Mouse (Mus musculus) kidney, embryonic 14.5 days (tissue): ENCODE results near the gene Atl3. TPM values are rescaled to one million over a fixed set of nuclear protein-coding genes. Genes with fewer than 3 reads are reported as not detected.

ENCODE experiments used
- ATAC-seq: fragments of 200-750 bp; cut with Nextera tagmentation; 2 replicates; pipeline ENCODE4 v1.8.0; 2017; ENCODE audit warnings: moderate number of reproducible peaks, mild to moderate bottlenecking, moderate TSS enrichment, moderate library complexity; ENCODE audit not compliant: low FRiP score, low TSS enrichment
- H3K27ac ChIP-seq: fragments of 300-500 bp; sonication (generic); 2 replicates; pipeline ENCODE4 v1.5.1; 2014; ENCODE audit warnings: low read depth, mild to moderate bottlenecking, low read length, moderate library complexity, mixed read lengths
- H3K27me3 ChIP-seq: fragments of 300-500 bp; sonication (generic); 2 replicates; pipeline ENCODE4 v1.6.1; 2014; ENCODE audit warnings: mild to moderate bottlenecking, low read length; ENCODE audit not compliant: control insufficient read depth, insufficient read depth
- H3K36me3 ChIP-seq: fragments of 300-500 bp; sonication (generic); 2 replicates; pipeline ENCODE4 v1.6.1; 2014; ENCODE audit warnings: low read length, mixed read lengths; ENCODE audit not compliant: control insufficient read depth, insufficient read depth
- H3K4me1 ChIP-seq: fragments of 300-500 bp; sonication (generic); 2 replicates; pipeline ENCODE4 v1.6.1; 2014; ENCODE audit warnings: low read length, mixed read lengths; ENCODE audit not compliant: control insufficient read depth, insufficient read depth
- H3K4me2 ChIP-seq: fragments of 300-500 bp; sonication (generic); replicated peaks from 2 replicates; pipeline ENCODE4 v1.6.1; 2014; ENCODE audit warnings: low read depth, mild to moderate bottlenecking, low read length
- H3K4me3 ChIP-seq: fragments of 300-500 bp; sonication (generic); 2 replicates; pipeline ENCODE4 v1.5.1; 2014; ENCODE audit warnings: mild to moderate bottlenecking, low read length
- H3K9ac ChIP-seq: fragments of 300-500 bp; sonication (generic); 2 replicates; pipeline ENCODE4 v1.6.1; 2014; ENCODE audit warnings: low read depth, mild to moderate bottlenecking, low read length, moderate library complexity
- H3K9me3 ChIP-seq: fragments of 300-500 bp; sonication (generic); 2 replicates; pipeline ENCODE4 v1.6.1; 2016; ENCODE audit warnings: low read length; ENCODE audit not compliant: control insufficient read depth
- WGBS: fragments of 180-500 bp; shearing (Covaris S2); extraction: QIAGEN DNeasy Blood & Tissue Kit; methylation state at CpG from one replicate; pipeline ENCODE4 v1.1.7; 2014; 5-methylcytosine and 5-hydroxymethylcytosine counted together
- polyA plus RNA-seq: library from polyadenylated mRNA; unstranded; fragments of >200 nt; fragmentation: Nextera tagmentation; extraction: Ambion mirVana; gene quantifications from 2 replicates; pipeline ENCODE4 v1.2.1, GENCODE M21; 2014

The Atl3 gene
- polyA plus RNA-seq, result 12.5 and 17.7 TPM in 2 replicates

- ATAC-seq, result no peak
- H3K36me3 ChIP-seq, result no peaks in the 10 kb centered on the region
Measured at GRCm38 (mm10) chr19:7493352-7494186, at the start of gene Atl3. Gene Atl3, plus strand, starts transcription at chr19:7494040.

DNA sequence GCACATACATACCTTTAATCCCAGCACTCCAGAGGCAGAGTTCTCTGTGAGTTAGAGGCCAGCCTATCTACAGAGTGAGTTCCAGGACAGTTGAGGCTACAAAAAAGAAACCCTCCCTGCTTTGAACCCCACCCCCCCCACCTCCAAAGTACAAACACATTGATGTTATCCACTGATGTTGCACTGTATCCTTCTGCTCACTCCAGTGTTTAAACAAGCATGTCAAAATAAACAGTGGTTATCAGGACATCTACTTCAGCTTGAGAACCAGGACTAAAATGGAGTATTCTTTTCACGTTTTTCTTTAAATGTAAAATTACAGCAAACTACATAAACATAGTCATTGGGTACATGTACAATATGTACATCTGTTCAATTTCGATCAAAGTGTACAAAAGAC is 48.7 kb upstream of the Atl3 start:
- H3K27me3 ChIP-seq, result no peaks in the 10 kb centered on the region
- no peak overlapping the region for H3K4me3 ChIP-seq
- H3K4me1 ChIP-seq, result no peaks in the 10 kb centered on the region
- 88% methylated on average over 2 of the region's 2 CpGs for WGBS
- peaks cover 4% of the 10 kb centered on the region for H3K36me3 ChIP-seq
- H3K4me2 ChIP-seq, result no peak overlapping the region
- H3K9me3 ChIP-seq, result no peaks in the 10 kb centered on the region
- no peak overlapping the region for H3K9ac ChIP-seq
- ATAC-seq, result no peak
- no peak overlapping the region for H3K27ac ChIP-seq

More at GRCm38 (mm10) chr19:7493352-7494186, at the start of gene Atl3:
- Histone ChIP-seq H3K27me3 (no peaks in the 10 kb centered on the region), H3K9ac (peak within 1 kb of the TSS; percentile 89), H3K4me1 (0 out of 2 replicates have a peak, but pooled peaks cover 3% of the 10 kb centered on the region), H3K4me3 (peak within 1 kb of the TSS; percentile 83), H3K4me2 (peak within 1 kb of the TSS; percentile 74), H3K9me3 (no peaks in the 10 kb centered on the region), H3K27ac (peak within 1 kb of the TSS; percentile 99)
- WGBS, result 30% methylated on average over 31 of the region's 31 CpGs

DNA sequence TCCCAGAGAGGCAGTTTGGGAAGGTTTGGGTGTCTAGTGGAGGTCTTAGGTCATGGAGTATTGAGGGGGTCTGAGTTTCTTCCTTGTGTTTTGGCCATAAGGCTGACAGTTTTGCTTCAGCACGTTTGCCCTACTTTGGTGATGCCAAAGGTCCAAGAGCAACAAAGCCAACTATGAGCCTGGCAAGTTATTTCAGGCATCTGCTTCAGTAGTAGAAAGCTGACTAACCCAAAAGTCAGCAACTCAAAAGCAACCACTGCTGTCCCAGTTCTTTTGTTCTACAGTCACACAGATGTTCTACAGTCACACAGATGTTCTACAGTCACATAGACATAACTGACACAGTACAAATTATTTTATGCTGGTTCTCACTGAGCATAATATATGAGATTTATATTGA is 48.2 kb upstream of the Atl3 start:
- WGBS, result 88% methylated on average over 1 of the region's 1 CpGs
- Histone ChIP-seq H3K4me2 (no peak overlapping the region), H3K4me3 (no peak overlapping the region), H3K4me1 (no peaks in the 10 kb centered on the region), H3K9me3 (no peaks in the 10 kb centered on the region), H3K27ac (no peak overlapping the region), H3K9ac (no peak overlapping the region), H3K27me3 (no peaks in the 10 kb centered on the region), H3K36me3 (peaks cover 4% of the 10 kb centered on the region)
- no peak for ATAC-seq

- WGBS, result 33% methylated on average over 2 of the region's 2 CpGs
- H3K36me3 ChIP-seq, result peaks cover 6% of the 10 kb centered on the region; the same call in 1 of the 2 replicates
- H3K4me3 ChIP-seq, result no peak overlapping the region
- ATAC-seq, result no peak
- no peak overlapping the region for H3K4me2 ChIP-seq
- no peak overlapping the region; the same call in 1 of the 2 replicates for H3K9ac ChIP-seq
- H3K27ac ChIP-seq, result no peak overlapping the region
- H3K9me3 ChIP-seq, result no peaks in the 10 kb centered on the region
- peaks cover 7% of the 10 kb centered on the region for H3K4me1 ChIP-seq
- no peaks in the 10 kb centered on the region for H3K27me3 ChIP-seq
Measured at GRCm38 (mm10) chr19:7456803-7457202, 37.0 kb upstream of the Atl3 start.

DNA sequence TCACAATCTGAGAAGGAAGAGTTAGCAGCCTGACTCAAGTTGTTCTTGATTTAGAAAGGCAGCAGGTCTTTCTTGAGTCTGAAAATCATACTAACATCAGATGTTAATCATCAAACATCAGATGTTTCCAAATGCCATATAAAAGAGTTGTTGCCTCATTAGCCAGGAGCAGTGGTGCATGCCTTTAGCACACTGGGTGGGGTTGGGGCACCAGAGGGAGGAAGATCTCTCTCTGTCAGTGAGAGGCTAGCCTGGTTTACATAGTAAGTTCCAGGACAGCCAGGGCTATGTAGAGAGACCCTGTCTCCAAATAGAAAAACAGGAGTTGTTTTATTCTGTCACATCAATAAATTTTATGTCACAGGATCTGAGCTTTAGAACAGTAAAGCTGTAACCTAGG is 34.9 kb upstream of the Atl3 start:
- peak; percentile 68; the same call in 1 of the 2 replicates for ATAC-seq
- H3K27me3 ChIP-seq, result no peaks in the 10 kb centered on the region

DNA sequence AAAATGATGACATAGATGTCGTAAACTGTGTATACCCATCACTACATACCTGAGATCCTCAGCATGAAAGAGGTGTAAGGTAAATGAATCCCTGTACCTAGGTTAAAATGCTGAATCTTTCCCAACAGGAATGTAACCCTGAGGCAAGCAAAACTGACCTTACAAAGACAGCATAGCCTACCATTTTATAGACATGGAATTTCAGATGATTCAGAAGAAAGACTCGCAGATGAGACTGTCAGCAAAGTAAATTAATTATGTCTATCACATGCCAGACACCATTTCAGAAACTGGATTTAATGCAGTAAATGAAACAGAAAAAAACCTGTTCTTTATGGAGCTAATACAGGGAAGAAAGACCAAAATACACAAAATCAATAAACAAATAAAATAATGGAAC is 34.5 kb upstream of the Atl3 start:
- Histone ChIP-seq H3K9ac (no peak overlapping the region), H3K27ac (no peak overlapping the region), H3K4me1 (peaks cover 7% of the 10 kb centered on the region), H3K4me3 (no peak overlapping the region), H3K36me3 (peaks cover 6% of the 10 kb centered on the region; the same call in 1 of the 2 replicates), H3K4me2 (no peak overlapping the region), H3K9me3 (no peaks in the 10 kb centered on the region), H3K27me3 (no peaks in the 10 kb centered on the region)
- 80% methylated on average over 2 of the region's 2 CpGs for WGBS
- ATAC-seq, result no peak

More for the DNA sequence above, 34.9 kb upstream of the Atl3 start:
- Histone ChIP-seq H3K9me3 (no peaks in the 10 kb centered on the region), H3K9ac (no peak overlapping the region; the same call in 1 of the 2 replicates), H3K4me2 (no peak overlapping the region), H3K36me3 (peaks cover 6% of the 10 kb centered on the region; the same call in 1 of the 2 replicates), H3K4me1 (peaks cover 7% of the 10 kb centered on the region), H3K4me3 (no peak overlapping the region), H3K27ac (no peak overlapping the region)

GRCm38 (mm10) chr19:7467915-7468314 is 25.9 kb upstream of the Atl3 start:
- no peak overlapping the region for H3K4me2 ChIP-seq
- no peaks in the 10 kb centered on the region for H3K4me1 ChIP-seq
- H3K36me3 ChIP-seq, result peaks cover 8% of the 10 kb centered on the region; the same call in 1 of the 2 replicates
- no peak overlapping the region for H3K27ac ChIP-seq
- H3K9ac ChIP-seq, result no peak overlapping the region
- H3K4me3 ChIP-seq, result no peak overlapping the region
- H3K27me3 ChIP-seq, result no peaks in the 10 kb centered on the region
- ATAC-seq, result no peak
- H3K9me3 ChIP-seq, result no peaks in the 10 kb centered on the region

GRCm38 (mm10) chr19:7470643-7471042 is 23.2 kb upstream of the Atl3 start:
- Histone ChIP-seq H3K9me3 (no peaks in the 10 kb centered on the region), H3K27ac (no peak overlapping the region), H3K27me3 (no peaks in the 10 kb centered on the region), H3K9ac (no peak overlapping the region), H3K36me3 (peaks cover 12% of the 10 kb centered on the region; the same call in 1 of the 2 replicates), H3K4me3 (no peak overlapping the region), H3K4me2 (no peak overlapping the region), H3K4me1 (no peaks in the 10 kb centered on the region)
- WGBS, result 83% methylated on average over 2 of the region's 2 CpGs
- ATAC-seq, result no peak

GRCm38 (mm10) chr19:7479751-7480248 is 14.0 kb upstream of the Atl3 start:
- Histone ChIP-seq H3K4me2 (no peak overlapping the region), H3K9me3 (no peaks in the 10 kb centered on the region), H3K4me3 (no peak overlapping the region), H3K36me3 (peaks cover 4% of the 10 kb centered on the region; the same call in 1 of the 2 replicates), H3K27me3 (no peaks in the 10 kb centered on the region), H3K27ac (no peak overlapping the region), H3K9ac (no peak overlapping the region), H3K4me1 (peaks cover 3% of the 10 kb centered on the region; the same call in 1 of the 2 replicates)
- 96% methylated on average over 3 of the region's 3 CpGs for WGBS
- ATAC-seq, result no peak
